Mouse (Mus musculus) T-helper 1 cell (primary cell): ENCODE results near the gene Olfr1348.
"Not testable (repeated sequence)": the region's sequence is repeated elsewhere in the genome, so short reads cannot be mapped to it uniquely, and the experiment has no call there.

ENCODE experiments used
- in situ Hi-C: fragments of 300-600 bp; cut with MboI, MseI; formaldehyde crosslinking; loops from one replicate; pipeline ENCODE4 v1.15.1; 2025; ENCODE audit warnings: high pct_unique_total_duplicates

Olfr1348 gene

GRCm38 (mm10) chr7:6508648-6509047, at the start of gene Olfr1348:
Olfr1348 (minus strand) TSS chr7:6508748.
- in situ Hi-C loops = no loop called here

GRCm38 (mm10) chr7:6526141-6526540, 17.6 kb upstream of the Olfr1348 start:
- in situ Hi-C loops = no loop called here

- in situ Hi-C loops = no loop called here
Measured at GRCm38 (mm10) chr7:6525001-6525400, 16.5 kb upstream of the Olfr1348 start.

- in situ Hi-C loops = loop anchor here (5.0 kb wide), 1 partner anchor 181 kb away; the partner anchor contains the start of gene Gm3854
Measured at GRCm38 (mm10) chr7:6522850-6523249, 14.3 kb upstream of the Olfr1348 start, which contains the start of gene Olfr1349. Olfr1349 (minus strand) TSS chr7:6522950.

GRCm38 (mm10) chr7:6521666-6522065, 13.1 kb upstream of the Olfr1348 start:
- in situ Hi-C loops = loop anchor here (5.0 kb wide), 1 partner anchor 179 kb away; the partner anchor contains the start of gene Gm3854

GRCm38 (mm10) chr7:6499655-6500054, 8.9 kb downstream of the Olfr1348 start, which contains the start of gene Olfr1347:
Olfr1347 (minus strand) TSS chr7:6499755.
- in situ Hi-C loops = no loop called here

- in situ Hi-C loops = no loop called here
Measured at GRCm38 (mm10) chr7:6486841-6487240, 21.7 kb downstream of the Olfr1348 start, which contains the start of gene Olfr5. Olfr5 (minus strand) TSS chr7:6486941.

GRCm38 (mm10) chr7:6477633-6478032, 30.9 kb downstream of the Olfr1348 start:
- in situ Hi-C loops = not testable (repeated sequence)

- in situ Hi-C loops = no loop called here
Measured at GRCm38 (mm10) chr7:6466951-6467350, 41.6 kb downstream of the Olfr1348 start, which contains the start of gene Olfr1346. Olfr1346 (plus strand) TSS chr7:6467101.

- in situ Hi-C loops = no loop called here
Measured at GRCm38 (mm10) chr7:6456399-6456798, 52.1 kb downstream of the Olfr1348 start.

- in situ Hi-C loops = no loop called here
Measured at GRCm38 (mm10) chr7:6455868-6456267, 52.7 kb downstream of the Olfr1348 start, which contains the start of gene Olfr1336. Olfr1336 (plus strand) TSS chr7:6456168.
